25 mouse cellular contexts compared by ENCODE assay signal in the genomic region with DNA sequence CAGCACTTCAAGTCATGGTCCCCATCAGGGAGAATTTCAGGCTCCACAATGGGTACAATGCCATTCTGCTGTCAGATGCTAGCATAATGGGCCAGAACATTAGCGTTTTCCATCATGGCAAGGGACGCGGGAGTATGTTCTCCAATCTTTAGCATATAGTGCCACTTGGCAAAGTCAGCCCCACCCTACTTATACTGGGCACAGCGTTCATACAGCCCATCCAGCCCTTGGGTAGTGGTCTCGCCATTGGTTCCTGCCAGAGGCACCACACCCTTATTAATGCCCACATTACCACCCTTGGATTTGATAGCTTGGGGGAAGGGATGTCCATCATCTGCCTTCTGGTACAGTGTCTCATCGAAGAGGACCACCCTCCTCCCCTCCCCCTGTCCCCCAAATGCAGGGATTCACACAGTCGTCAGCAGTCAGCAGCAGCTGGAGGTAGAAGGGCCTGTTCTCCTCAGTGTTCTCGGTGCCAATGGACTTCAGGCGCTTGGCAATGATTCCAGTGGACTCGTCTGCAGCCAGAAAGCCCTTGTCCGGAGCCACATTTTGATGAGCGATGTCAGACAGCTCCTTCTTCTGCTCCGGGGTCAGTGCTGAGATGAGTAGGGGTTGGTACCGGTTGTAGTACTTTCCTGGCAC. TPM values are rescaled to one million over a fixed set of nuclear protein-coding genes. Genes with fewer than 3 reads are reported as not detected.
DNase-seq lines count a peak whose midpoint lies in the region; ATAC-seq and TF ChIP-seq lines count a peak whose summit lies in the region.
"Had no signal": no experiment of that assay in that cellular context is flagged by ENCODE, and none has a peak within 500 bp of the region (broad histone marks: within the 10 kb centered on the region; RNA-seq: fewer than 3 reads in every experiment).

No protein-coding gene starts in this region.

- H3K4me3 ChIP-seq in hindbrain, postnatal 0 days (ENCODE audit: low read length) = no peak overlapping the region
- H3K4me3 ChIP-seq in hindbrain, embryonic 13.5 days = no peak overlapping the region
- H3K4me3 ChIP-seq in midbrain, postnatal 0 days (ENCODE audit: low read depth, low read length) = no peak overlapping the region
- no peak overlapping the region for H3K4me3 ChIP-seq in midbrain, embryonic 11.5 days (ENCODE audit: low read depth, low read length)
- H3K4me3 ChIP-seq in testis, adult 2 months (ENCODE audit: control insufficient read depth, low read depth, low read length) = peak overlapping the region; percentile 82
- H3K4me3 ChIP-seq: embryonic facial prominence, embryonic 13.5 days; embryonic facial prominence, embryonic 15.5 days; erythroblast, embryonic 14.5 days; forebrain, embryonic 10.5 days; forebrain, embryonic 12.5 days had no signal

- H3K4me2 ChIP-seq in hindbrain, postnatal 0 days (ENCODE audit: low read depth, low read length) = no peak overlapping the region
- H3K4me2 ChIP-seq in hindbrain, embryonic 13.5 days = no peak overlapping the region
- H3K4me2 ChIP-seq in midbrain, postnatal 0 days (ENCODE audit: low read depth, low read length, poor library complexity, severe bottlenecking) = no peak overlapping the region
- H3K4me2 ChIP-seq in midbrain, embryonic 11.5 days = no peak overlapping the region
- H3K4me2 ChIP-seq: embryonic facial prominence, embryonic 13.5 days; embryonic facial prominence, embryonic 15.5 days; forebrain, embryonic 12.5 days had no signal

- no peaks in the 10 kb centered on the region for H3K9me3 ChIP-seq in hindbrain, postnatal 0 days (ENCODE audit: low read length)
- H3K9me3 ChIP-seq in hindbrain, embryonic 13.5 days = no peaks in the 10 kb centered on the region
- H3K9me3 ChIP-seq in midbrain, postnatal 0 days (ENCODE audit: low read length) = no peaks in the 10 kb centered on the region
- H3K9me3 ChIP-seq in midbrain, embryonic 11.5 days (ENCODE audit: control insufficient read depth, low read length) = no peaks in the 10 kb centered on the region
- H3K9me3 ChIP-seq: embryonic facial prominence, embryonic 13.5 days; embryonic facial prominence, embryonic 15.5 days; forebrain, embryonic 12.5 days had no signal

- 70% methylated on average over 14 of the region's 14 CpGs for WGBS in hindbrain, postnatal 0 days
- 84% methylated on average over 14 of the region's 14 CpGs for WGBS in hindbrain, embryonic 13.5 days
- WGBS in midbrain, postnatal 0 days = 86% methylated on average over 14 of the region's 14 CpGs
- 93% methylated on average over 14 of the region's 14 CpGs for WGBS in midbrain, embryonic 11.5 days

- no peak overlapping the region for H3K27ac ChIP-seq in hindbrain, postnatal 0 days
- H3K27ac ChIP-seq in hindbrain, embryonic 13.5 days = no peak overlapping the region
- H3K27ac ChIP-seq in midbrain, postnatal 0 days (ENCODE audit: low read depth, low read length) = no peak overlapping the region
- H3K27ac ChIP-seq in midbrain, embryonic 11.5 days (ENCODE audit: low read depth, low read length) = no peak overlapping the region
- H3K27ac ChIP-seq in testis, adult 2 months (ENCODE audit: control insufficient read depth, insufficient read depth, low read depth, low read length) = peak overlapping the region; percentile 18; the same call in 1 of the 2 replicates
- H3K27ac ChIP-seq: embryonic facial prominence, embryonic 13.5 days; embryonic facial prominence, embryonic 15.5 days; forebrain, embryonic 10.5 days; forebrain, embryonic 12.5 days had no signal

- no peaks in the 10 kb centered on the region for H3K27me3 ChIP-seq in hindbrain, postnatal 0 days (ENCODE audit: insufficient read depth, low read length)
- H3K27me3 ChIP-seq in hindbrain, embryonic 13.5 days = no peaks in the 10 kb centered on the region
- H3K27me3 ChIP-seq in midbrain, postnatal 0 days (ENCODE audit: insufficient read depth, low read length) = no peaks in the 10 kb centered on the region
- no peaks in the 10 kb centered on the region for H3K27me3 ChIP-seq in midbrain, embryonic 11.5 days (ENCODE audit: control insufficient read depth, insufficient read depth, low read length)
- H3K27me3 ChIP-seq in testis, adult 2 months (ENCODE audit: control insufficient read depth, insufficient read depth, low read length) = no peaks in the 10 kb centered on the region
- H3K27me3 ChIP-seq: embryonic facial prominence, embryonic 13.5 days; embryonic facial prominence, embryonic 15.5 days; forebrain, embryonic 12.5 days had no signal

- no peaks in the 10 kb centered on the region for H3K36me3 ChIP-seq in hindbrain, postnatal 0 days (ENCODE audit: insufficient read depth, low read length)
- H3K36me3 ChIP-seq in hindbrain, embryonic 13.5 days = no peaks in the 10 kb centered on the region
- H3K36me3 ChIP-seq in midbrain, postnatal 0 days (ENCODE audit: insufficient read depth, low read length) = no peaks in the 10 kb centered on the region
- no peaks in the 10 kb centered on the region for H3K36me3 ChIP-seq in midbrain, embryonic 11.5 days (ENCODE audit: control insufficient read depth, insufficient read depth, low read length)
- no peaks in the 10 kb centered on the region for H3K36me3 ChIP-seq in testis, adult 2 months (ENCODE audit: control insufficient read depth, insufficient read depth, low read length)
- H3K36me3 ChIP-seq: embryonic facial prominence, embryonic 13.5 days; embryonic facial prominence, embryonic 15.5 days; forebrain, embryonic 10.5 days; forebrain, embryonic 12.5 days had no signal

- DNase-seq in cerebellum, postnatal 14 days = peak; percentile 22 to 25
- DNase-seq in cerebellum, adult 8-10 months = no peak
- peak; percentile 25 for DNase-seq in hindbrain, postnatal 0 days (ENCODE audit: low spot score)
- DNase-seq in midbrain, postnatal 0 days (ENCODE audit: low spot score) = peak; percentile 33
- no peak for DNase-seq in midbrain, embryonic 11.5 days (ENCODE audit: low spot score, missing footprints)
- DNase-seq in testis, postnatal 10 days (ENCODE audit: low spot score) = no peak
- DNase-seq: adrenal gland, adult 2 months; adrenal gland, postnatal 10 days; adrenal gland, postnatal 25 days; cerebellum, adult 11-12 months; cerebellum, adult 2 months; cerebellum, adult 9-11 months; cerebellum, postnatal 36 days; embryo, embryonic 11 days had no signal

- H3K9ac ChIP-seq in hindbrain, postnatal 0 days (replicated peaks; ENCODE audit: low read length) = no peak overlapping the region
- H3K9ac ChIP-seq in hindbrain, embryonic 13.5 days = no peak overlapping the region
- no peak overlapping the region for H3K9ac ChIP-seq in midbrain, postnatal 0 days (replicated peaks; ENCODE audit: low read length, poor library complexity, severe bottlenecking)
- no peak overlapping the region for H3K9ac ChIP-seq in midbrain, embryonic 11.5 days (ENCODE audit: low read length)
- H3K9ac ChIP-seq: embryonic facial prominence, embryonic 13.5 days; embryonic facial prominence, embryonic 15.5 days; forebrain, embryonic 12.5 days had no signal

- TF ChIP-seq POLR2A in testis, adult 2 months (IDR thresholded peaks at IDR 0.05; ENCODE audit: control insufficient read depth, low read depth, low read length) = no peak

- no peak for TF ChIP-seq CTCF in hindbrain, postnatal 0 days (IDR thresholded peaks at IDR 0.05; ENCODE audit: low read depth)
- TF ChIP-seq CTCF in midbrain, postnatal 0 days (IDR thresholded peaks at IDR 0.05) = no peak
- no peak for TF ChIP-seq CTCF in testis, adult 2 months (IDR thresholded peaks at IDR 0.05; ENCODE audit: control insufficient read depth, insufficient read depth, insufficient replicate concordance, low read depth, low read length)

- ATAC-seq in hindbrain, postnatal 0 days = peak; percentile 67
- no peak for ATAC-seq in hindbrain, embryonic 13.5 days (ENCODE audit: low FRiP score)
- no peak for ATAC-seq in midbrain, postnatal 0 days (ENCODE audit: low FRiP score)
- no peak for ATAC-seq in midbrain, embryonic 11.5 days (ENCODE audit: low FRiP score)
- ATAC-seq: forebrain, embryonic 14.5 days; forebrain, embryonic 16.5 days had no signal

- H3K4me1 ChIP-seq in hindbrain, postnatal 0 days (ENCODE audit: insufficient read depth, low read length) = no peaks in the 10 kb centered on the region
- no peaks in the 10 kb centered on the region for H3K4me1 ChIP-seq in hindbrain, embryonic 13.5 days (replicated peaks)
- H3K4me1 ChIP-seq in midbrain, postnatal 0 days (ENCODE audit: insufficient read depth, low read length) = no peaks in the 10 kb centered on the region
- no peaks in the 10 kb centered on the region for H3K4me1 ChIP-seq in midbrain, embryonic 11.5 days (ENCODE audit: control insufficient read depth, insufficient read depth, low read length)
- peaks cover 6% of the 10 kb centered on the region for H3K4me1 ChIP-seq in testis, adult 2 months (ENCODE audit: control insufficient read depth, insufficient read depth, low read length)
- H3K4me1 ChIP-seq: embryonic facial prominence, embryonic 13.5 days; embryonic facial prominence, embryonic 15.5 days; forebrain, embryonic 10.5 days; forebrain, embryonic 12.5 days had no signal

RNA-seq across cellular contexts. Expression of a gene that starts 29.3 kb away (rescaled TPM):
- total RNA-seq in hindbrain, postnatal 0 days (2014; rRNA removed) = 127 and 146 TPM in 2 replicates
- 29.8 and 31.4 TPM in 2 replicates for polyA plus RNA-seq in hindbrain, postnatal 0 days (2015; fragmentation: Nextera tagmentation; extraction: Ambion mirVana)
- 29.8 and 31.9 TPM in 2 replicates for polyA plus RNA-seq in hindbrain, embryonic 13.5 days (2015; fragmentation: Nextera tagmentation; extraction: Ambion mirVana)
- total RNA-seq in midbrain, postnatal 0 days (2014; rRNA removed) = 159 and 190 TPM in 2 replicates
- polyA plus RNA-seq in midbrain, postnatal 0 days (2015; fragmentation: Nextera tagmentation; extraction: Ambion mirVana) = 27.3 and 31.3 TPM in 2 replicates
- polyA plus RNA-seq in midbrain, embryonic 11.5 days (2014; fragmentation: Nextera tagmentation; extraction: Ambion mirVana) = 7.1 and 9.0 TPM in 2 replicates
- 10.8 and 11.8 TPM in 2 replicates for polyA plus RNA-seq in testis, adult 2 months (2012; rRNA removed)
- total RNA-seq: common myeloid progenitor, adult 5-6 weeks; MEL had no signal
- polyA plus RNA-seq: erythroblast, embryonic 14.5 days had no signal

RNA-seq across cellular contexts. Expression of a gene that starts 33.0 kb away (rescaled TPM):
- 14.7 and 29.3 TPM in 2 replicates for total RNA-seq in hindbrain, postnatal 0 days (2014; rRNA removed)
- 205 and 218 TPM in 2 replicates for polyA plus RNA-seq in hindbrain, postnatal 0 days (2015; fragmentation: Nextera tagmentation; extraction: Ambion mirVana)
- polyA plus RNA-seq in hindbrain, embryonic 13.5 days (2015; fragmentation: Nextera tagmentation; extraction: Ambion mirVana) = 199 and 222 TPM in 2 replicates
- 34.3 and 41.7 TPM in 2 replicates for total RNA-seq in midbrain, postnatal 0 days (2014; rRNA removed)
- 167 and 171 TPM in 2 replicates for polyA plus RNA-seq in midbrain, postnatal 0 days (2015; fragmentation: Nextera tagmentation; extraction: Ambion mirVana)
- 252 and 253 TPM in 2 replicates for polyA plus RNA-seq in midbrain, embryonic 11.5 days (2014; fragmentation: Nextera tagmentation; extraction: Ambion mirVana)
- polyA plus RNA-seq in testis, adult 2 months (2012; rRNA removed) = 38.4 and 43.7 TPM in 2 replicates

Comparison
In these comparisons a context has a peak if more than half of its experiments do, and no peak if none do; other contexts are left out.
1. DNase-seq: peak in cerebellum, postnatal 14 days (2 of 2), hindbrain, postnatal 0 days (single experiment) and midbrain, postnatal 0 days (single experiment); none in cerebellum, adult 8-10 months (single experiment), midbrain, embryonic 11.5 days (single experiment) and testis, postnatal 10 days (single experiment).